Mouse (Mus musculus) neutrophil, adult 59 days (primary cell): ENCODE data around the gene Txnip. TPM values are rescaled to one million over a fixed set of nuclear protein-coding genes. Genes with fewer than 3 reads are reported as not detected.

Experiments
- total RNA-seq, 2 experiments: library from RNA; stranded (reverse); gene quantifications; 1 replicate in 1 of 2; 2 replicates in 1 of 2; pipeline ENCODE4 v1.2.4; 2023

The Txnip gene
- total RNA-seq, result 100 to 1,000 TPM; 403 to 416 TPM

GRCm38 (mm10) chr3:96557694-96558093 lies at the start of gene Txnip:
Txnip (plus strand) TSS chr3:96557957.

GRCm38 (mm10) chr3:96524914-96525313 lies 32.8 kb upstream of the Txnip start, which contains the start of gene Hfe2:
Hfe2 (plus strand) TSS chr3:96525172.

GRCm38 (mm10) chr3:96576690-96577541 lies 19.2 kb downstream of the Txnip start, which contains the start of gene Gm16253:
Gm16253 (plus strand) TSS chr3:96576984.

GRCm38 (mm10) chr3:96593790-96594560 lies 36.2 kb downstream of the Txnip start, which contains the start of gene Polr3gl:
Polr3gl (minus strand) TSS chr3:96594181.

GRCm38 (mm10) chr3:96596228-96596707 lies 38.5 kb downstream of the Txnip start, which contains the start of gene Ankrd34a:
Ankrd34a (plus strand) TSS chr3:96596636.

GRCm38 (mm10) chr3:96600639-96601250 lies 43.0 kb downstream of the Txnip start, which contains the start of gene Lix1l:
Lix1l (plus strand) TSS chr3:96601149.

Other genes with a start within 250 kb of the Txnip start
- not detected for gene BC107364, start 105.7 kb upstream of the Txnip start, total RNA-seq
- gene Hfe2, start 32.8 kb upstream of the Txnip start, total RNA-seq, result not detected
- not detected for gene Gm16253, start 19.0 kb downstream of the Txnip start, total RNA-seq
- 10 to 100 TPM; 15.6 to 17.0 TPM for gene Polr3gl, start 36.2 kb downstream of the Txnip start, total RNA-seq
- gene Ankrd34a, start 38.7 kb downstream of the Txnip start, total RNA-seq, result not detected
- gene Lix1l, start 43.2 kb downstream of the Txnip start, total RNA-seq, result under 1 TPM; 0.58 to 0.68 TPM
- 10 to 100 TPM; 51.6 to 56.6 TPM for gene Rbm8a, start 72.0 kb downstream of the Txnip start, total RNA-seq
- 10 to 100 TPM; 11.0 to 12.7 TPM for gene Pex11b, start 77.4 kb downstream of the Txnip start, total RNA-seq
- gene Gm42957, start 77.5 kb downstream of the Txnip start, total RNA-seq, result not detected
- gene Itga10, start 87.6 kb downstream of the Txnip start, total RNA-seq, result under 1 TPM; 0.31 to 0.37 TPM
- not detected for gene Ankrd35, start 112.2 kb downstream of the Txnip start, total RNA-seq
- gene Pias3, start 138.4 kb downstream of the Txnip start, total RNA-seq, result 10 to 100 TPM; 38.8 to 48.2 TPM
- 1 to 10 TPM; 1.8 to 2.1 TPM for gene Nudt17, start 150.6 kb downstream of the Txnip start, total RNA-seq
- gene Polr3c, start 169.7 kb downstream of the Txnip start, total RNA-seq, result 10 to 100 TPM; 38.8 to 45.6 TPM
- gene Rnf115, start 169.7 kb downstream of the Txnip start, total RNA-seq, result 10 to 100 TPM; 68.9 to 71.1 TPM